Mouse (Mus musculus): ENCODE results near the gene Nufip1.
"Not testable (repeated sequence)": the region's sequence is repeated elsewhere in the genome, so short reads cannot be mapped to it uniquely, and the experiment has no call there.

Gene Nufip1

DNA sequence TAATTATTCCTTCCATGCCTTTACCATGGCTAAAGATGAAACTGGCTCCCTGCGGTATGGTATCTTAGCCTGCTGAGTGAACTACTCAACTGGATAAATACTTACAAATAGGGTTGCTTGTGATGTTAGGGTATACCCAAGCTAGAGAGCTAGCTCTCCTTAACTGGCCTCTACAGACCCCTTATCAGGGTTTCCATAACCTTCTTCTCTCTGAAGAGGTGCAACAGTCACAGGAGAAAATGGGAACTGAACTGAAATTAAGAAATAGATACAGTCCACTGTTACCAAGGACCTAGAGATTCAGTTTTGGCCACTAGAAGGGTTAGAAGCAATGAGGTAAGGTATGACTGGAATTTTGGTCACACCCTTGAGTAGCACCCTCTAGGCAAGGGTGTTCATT is 34.6 kb downstream of the Nufip1 start:
- no peak for DNase-seq (ENCODE audit: low spot score in 2 of 2)

DNA sequence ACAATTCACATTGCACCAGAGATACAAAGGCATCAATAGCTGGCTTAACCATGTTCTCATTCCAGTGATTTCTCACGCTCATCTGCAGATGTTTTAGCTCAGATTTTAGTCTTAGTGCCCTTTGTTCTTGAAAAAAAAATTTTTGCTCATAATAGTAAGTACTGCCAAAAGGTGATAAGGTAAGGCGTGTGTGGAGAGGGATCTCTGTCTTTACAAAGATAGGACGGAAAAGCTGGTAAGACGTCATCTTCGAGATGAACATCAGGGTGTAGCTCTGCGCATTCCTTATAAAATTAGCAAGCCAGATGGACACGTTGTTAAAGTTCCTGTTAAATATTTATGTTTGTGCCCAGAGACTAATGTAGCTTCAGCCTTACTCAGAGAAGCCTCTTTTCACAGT is 35.2 kb downstream of the Nufip1 start:
- DNase-seq (ENCODE audit: low spot score in 2 of 2): no peak

DNA sequence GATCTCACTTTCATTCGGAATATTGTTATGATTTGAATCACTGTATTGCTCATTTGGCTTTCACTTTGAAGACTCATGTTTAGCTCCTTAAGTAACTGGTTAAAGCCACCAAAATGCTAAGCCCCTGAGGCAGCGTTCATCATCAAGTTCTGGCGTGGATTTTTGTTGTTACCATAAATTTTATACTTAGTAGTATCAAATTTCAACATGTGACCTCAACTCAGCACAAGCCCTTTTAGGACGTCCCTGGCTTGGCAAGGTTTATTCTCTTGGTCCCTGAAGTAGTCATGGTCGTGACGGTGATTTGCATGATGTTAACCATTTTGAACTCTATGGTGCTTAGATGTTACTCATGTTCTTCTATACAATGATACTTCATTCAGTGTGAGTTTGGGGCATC is 36.4 kb downstream of the Nufip1 start:
- no peak for DNase-seq (ENCODE audit: low spot score in 2 of 2)

DNA sequence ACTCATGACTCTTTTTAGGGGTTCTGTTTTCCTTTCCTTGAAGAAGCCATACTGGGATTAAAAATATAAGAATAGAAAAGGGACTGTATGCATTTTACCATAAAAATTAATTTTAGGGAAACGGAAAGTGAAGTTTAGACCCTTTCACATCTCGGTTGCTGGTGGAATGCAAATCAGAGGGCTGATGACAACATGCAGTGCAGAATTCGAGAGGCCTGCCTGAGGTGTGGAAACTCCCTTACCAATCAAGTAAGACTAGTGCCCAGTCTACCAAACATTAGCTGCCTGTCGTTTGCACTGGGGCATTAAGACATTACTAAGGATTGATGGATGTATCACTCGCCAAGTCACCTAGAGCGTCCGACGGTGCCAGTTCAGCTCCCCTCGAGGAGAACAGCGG is 37.6 kb downstream of the Nufip1 start:
- DNase-seq (ENCODE audit: low spot score in 2 of 2): no peak

DNA sequence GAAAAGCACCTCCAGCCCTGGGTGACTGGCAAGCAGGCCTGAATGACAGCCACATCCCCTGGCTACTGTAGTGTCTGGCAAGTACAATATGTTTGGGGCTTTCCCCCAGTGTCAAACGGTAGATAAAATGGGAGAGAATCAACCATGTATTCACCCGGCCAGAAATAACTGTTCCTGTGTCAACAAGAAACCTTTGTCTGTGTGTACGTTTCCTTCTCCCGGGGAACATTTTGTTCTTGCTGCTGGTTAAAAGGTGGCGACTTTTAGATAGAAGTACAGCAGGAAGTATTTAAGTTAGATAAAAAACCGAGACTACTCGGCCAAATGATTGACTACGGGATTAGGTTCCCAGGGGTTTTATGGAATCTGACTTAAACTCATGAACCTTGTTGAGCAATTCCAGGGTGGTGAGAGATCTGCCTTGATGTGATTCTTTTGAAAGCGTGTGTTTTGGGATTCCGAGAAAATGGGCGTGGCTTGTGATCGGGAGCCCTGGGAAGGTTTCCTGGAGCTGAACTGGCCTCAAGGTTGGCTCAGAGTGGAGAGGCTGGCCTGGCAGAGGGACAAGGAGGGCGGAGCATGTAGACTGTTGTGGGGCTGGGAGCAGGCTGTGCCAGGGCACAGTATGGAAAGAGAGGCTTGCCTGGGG is 39.0 kb downstream of the Nufip1 start:
- peak in 1 of 2 experiments; percentile 12 for DNase-seq (ENCODE audit: low spot score in 2 of 2)

DNA sequence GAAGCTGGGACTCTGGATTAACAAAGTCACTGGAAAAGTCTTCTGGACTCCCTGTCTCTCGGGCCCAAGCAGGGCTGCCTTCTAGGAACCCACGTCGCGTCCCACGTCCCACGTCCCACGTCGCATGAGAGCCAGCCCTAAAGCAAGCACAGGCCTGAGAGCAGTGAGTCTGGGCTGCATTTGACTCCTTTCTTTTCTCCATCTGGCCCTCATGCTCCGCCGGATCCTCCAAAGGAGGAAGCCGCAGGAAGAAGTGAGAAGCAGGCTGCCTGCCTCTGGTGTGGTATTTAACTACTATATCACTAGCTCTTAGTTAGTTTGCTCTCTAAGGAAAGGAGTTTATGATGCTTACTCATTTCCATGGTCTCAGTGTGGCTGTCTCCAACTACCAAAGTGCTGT is 39.8 kb downstream of the Nufip1 start:
- DNase-seq (ENCODE audit: low spot score in 2 of 2): no peak

DNA sequence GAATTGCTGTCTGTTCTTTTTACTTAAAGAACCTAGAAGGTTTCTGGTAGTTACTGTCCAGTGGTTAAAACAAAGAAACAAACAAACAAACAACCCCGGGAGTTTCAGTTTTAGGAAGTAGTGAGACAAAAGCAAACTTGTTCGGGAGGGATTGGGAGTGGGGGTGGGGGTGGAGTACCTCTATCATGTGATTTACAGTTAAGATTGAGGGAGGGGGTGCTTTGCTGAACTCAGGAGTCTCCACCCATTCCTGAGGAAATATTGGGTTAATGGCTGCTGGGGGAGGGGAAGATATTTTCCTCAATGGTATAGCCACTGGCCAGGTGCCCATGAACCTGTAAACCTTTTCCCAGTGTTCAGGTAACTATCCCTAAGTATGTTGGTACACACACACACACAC is 40.3 kb downstream of the Nufip1 start:
- DNase-seq (ENCODE audit: low spot score in 2 of 2): no peak

DNA sequence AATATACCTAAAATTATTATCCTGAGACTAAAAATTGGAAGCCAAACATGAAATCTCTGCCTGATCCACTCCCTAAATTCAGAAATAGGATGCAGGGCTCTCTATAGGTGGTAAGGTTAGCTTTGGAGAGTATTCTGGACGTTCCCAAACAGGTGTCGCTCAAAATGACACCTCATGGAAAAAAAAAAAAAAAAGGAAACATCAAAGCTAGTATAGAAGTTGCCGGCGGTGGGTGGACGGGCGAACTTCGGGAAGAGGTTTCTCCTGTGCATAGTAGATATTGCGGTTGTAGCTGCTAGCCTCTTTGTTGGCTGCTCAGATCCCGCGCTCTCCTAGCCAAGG is 41.1 kb downstream of the Nufip1 start:
- DNase-seq (ENCODE audit: low spot score in 2 of 2): no peak

DNA sequence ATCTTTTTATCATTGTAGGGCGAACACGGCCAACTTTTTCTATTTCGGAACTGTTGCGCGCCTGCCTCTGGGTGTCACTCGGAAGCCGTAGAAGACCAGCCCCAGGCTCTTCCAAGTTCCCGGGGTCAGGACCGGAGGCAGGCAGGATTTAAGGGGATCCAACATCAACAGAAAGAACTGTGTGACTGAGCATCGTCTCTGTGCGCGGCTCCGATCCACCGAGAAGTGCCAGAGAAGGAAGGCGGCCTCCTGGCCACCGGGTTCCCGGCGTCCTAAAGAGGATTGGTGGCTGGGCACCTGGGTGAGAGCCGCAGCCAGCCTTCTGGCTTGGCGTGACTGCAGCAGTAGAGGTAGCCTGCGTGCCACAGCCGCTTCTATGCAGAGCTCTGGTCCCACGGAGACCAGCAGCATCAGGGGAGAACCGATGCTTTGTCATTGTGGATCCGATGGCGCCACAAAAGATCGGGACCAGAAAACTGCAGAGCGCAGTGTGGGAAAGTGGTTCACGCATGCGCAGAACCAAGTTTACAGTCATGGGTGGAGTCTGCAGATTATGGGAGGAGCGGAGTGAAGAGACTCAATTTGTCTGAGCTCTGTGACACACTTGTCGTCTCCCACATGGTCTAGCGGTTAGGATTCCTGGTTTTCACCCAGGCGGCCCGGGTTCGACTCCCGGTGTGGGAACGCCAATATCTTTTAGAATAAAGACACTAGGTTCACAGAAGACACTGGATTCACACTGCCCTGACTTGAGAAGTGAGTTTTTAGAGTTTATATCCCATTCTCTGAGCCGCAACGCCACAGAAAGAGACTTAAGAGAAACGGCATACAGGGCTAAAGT is 41.7 kb downstream of the Nufip1 start:
- peak; percentile 99 for DNase-seq (ENCODE audit: low spot score in 2 of 2)

DNA sequence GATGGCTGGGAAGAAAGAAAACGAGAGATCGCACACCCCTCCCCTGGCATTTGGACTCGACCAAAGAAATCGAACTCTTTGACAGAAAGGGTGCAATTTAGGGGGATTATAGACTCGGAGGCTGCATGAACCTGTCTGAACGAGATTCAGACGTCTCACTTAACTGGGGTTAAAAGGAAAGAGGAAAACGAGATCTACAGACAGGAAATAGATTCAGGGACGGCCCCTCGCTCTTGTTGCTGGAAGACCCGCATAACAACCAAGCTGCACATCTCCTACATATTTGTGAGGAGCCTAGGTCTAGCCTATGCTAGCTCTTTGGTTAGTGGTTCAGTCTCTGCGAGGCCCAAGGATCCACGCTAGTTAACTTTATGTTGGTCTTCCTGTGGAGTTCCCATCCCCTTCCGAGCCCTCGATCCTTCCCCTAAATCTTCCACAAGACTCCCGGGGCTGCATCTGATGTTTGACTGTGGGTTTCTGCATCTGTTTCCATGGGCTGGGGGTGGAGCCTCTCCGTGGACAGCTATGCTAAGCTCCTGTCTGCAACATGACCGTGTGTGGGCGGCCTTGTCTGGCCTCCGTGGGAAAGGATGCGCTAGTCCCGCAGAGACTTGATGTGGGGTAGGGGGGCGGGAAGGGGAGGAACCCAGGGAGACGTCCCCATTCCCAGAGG is 42.4 kb downstream of the Nufip1 start:
- DNase-seq (ENCODE audit: low spot score in 2 of 2): peak in 1 of 2 experiments; percentile 11

DNA sequence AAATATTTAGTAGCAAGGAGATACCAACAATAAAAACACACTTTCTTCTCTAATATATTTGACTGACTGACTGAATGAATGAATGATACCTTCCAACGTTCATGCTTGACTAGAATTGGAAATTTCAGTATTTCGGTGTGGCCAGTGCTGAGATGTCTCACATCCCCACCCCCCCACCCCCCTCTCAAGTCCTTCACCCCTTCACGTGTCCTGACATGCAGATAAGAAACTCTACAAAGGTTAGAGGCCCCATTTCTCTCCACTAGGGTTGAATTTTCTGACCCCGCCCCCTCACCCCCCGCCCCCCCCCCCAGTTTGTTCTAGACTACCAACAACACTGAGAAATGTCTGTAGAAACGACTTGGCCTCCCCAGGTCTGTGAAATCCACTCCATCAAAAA is 43.1 kb downstream of the Nufip1 start:
- no peak for DNase-seq (ENCODE audit: low spot score in 2 of 2)

DNA sequence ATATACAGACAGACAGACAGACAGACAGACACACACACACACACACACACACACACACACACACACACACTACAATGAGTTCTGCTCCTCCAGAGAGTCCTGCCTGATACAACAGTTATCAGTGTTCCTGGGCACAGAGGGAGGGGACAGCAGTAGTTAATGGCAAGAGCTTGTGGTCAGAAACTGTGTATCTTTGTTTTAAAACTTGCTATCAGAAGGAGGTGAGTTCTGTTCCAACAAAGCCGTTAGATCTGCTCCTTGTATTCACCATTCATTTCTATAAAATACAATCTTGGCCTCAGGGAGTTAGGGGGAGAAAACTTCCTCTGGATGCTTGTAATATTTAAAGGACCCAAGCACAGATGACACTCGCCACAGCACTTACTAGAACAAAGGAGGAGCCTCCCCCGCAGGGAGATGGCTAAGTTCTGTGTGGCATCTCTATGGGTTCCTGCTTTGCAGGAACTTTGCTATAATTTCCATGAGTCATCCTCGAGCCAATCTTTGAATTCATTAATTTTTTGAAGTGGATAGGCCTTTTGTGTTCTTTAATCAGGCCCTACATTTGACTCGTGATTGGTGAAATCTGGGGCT is 47.6 kb downstream of the Nufip1 start:
- no peak for DNase-seq (ENCODE audit: low spot score in 2 of 2)

DNA sequence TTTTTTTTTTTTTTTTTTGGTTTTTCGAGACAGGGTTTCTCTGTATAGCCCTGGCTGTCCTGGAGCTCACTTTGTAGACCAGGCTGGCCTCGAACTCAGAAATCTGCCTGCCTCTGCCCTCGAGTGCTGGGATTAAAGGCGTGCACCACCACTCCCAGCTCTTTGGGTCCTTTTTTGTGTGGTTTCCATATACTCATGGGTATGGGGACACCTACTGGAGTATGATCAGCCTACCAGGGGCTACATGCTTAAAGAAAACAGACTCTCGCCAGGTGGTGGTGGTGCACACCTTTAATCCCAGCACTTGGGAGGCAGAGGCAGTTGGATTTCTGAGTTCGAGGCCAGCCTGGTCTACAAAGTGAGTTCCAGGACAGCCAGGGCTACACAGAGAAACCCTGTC is 49.9 kb downstream of the Nufip1 start:
- DNase-seq (ENCODE audit: low spot score in 2 of 2): not testable (repeated sequence)

DNA sequence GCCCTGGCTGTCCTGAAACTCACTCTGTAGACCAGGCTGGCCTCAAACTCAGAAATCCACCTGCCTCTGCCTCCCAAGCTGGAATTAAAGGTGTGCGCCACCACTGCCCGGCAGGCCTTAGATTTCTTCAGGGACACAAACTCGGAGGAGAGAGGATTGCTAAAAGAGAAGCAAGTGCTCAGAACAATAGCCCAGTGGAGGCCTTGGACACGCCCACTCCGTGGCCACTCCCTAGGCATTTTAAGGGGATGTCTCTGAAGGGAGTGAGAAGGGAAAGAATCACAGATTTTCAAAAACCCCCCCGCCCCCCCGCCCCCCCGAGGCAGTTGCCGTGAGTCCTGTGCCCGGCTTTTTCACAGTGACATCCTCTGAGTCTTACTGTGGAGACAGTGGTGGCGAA is 53.5 kb downstream of the Nufip1 start:
- no peak for DNase-seq (ENCODE audit: low spot score in 2 of 2)

DNA sequence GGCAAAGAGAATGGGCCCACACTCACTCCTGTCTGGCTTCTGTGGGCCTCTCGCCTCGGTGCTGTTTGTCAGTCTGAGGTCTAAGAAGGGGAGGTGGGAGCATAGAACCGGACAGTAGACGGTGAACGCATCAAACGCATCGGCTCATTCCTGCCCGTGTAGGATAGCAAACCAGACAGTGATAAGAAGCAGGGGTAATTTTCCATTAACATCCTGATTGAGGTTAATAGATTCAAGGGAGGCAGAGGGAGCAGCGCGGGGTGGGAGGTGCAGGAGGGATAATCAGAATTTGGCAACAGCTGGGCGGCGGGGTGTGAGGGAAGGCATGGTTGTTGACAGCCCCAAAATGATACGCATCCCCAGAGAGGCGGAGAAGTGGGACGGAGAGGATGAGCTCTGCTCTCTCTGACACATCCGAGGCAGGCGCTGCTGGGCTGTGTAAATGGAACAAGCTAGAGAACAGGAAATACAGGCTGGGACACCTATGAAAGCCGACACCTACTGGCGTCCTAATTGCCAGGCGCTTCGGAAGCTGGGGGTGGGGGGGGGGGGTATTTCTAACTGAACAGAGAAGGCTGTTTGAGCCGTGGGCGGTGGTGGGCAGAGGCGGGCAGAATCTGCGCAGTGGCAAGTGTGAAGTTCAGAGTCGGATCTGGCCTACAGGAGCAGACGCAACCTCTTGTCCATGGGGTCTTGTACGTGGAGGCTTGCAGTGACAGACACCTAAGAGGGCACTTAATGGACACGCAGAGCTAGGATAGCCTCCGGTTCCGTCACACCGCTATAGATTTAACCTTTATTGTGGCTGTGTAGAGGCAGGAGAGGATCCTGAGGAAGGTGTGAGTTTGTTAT is 54.4 kb downstream of the Nufip1 start:
- peak; percentile 7 to 16 for DNase-seq (ENCODE audit: low spot score in 2 of 2)

DNA sequence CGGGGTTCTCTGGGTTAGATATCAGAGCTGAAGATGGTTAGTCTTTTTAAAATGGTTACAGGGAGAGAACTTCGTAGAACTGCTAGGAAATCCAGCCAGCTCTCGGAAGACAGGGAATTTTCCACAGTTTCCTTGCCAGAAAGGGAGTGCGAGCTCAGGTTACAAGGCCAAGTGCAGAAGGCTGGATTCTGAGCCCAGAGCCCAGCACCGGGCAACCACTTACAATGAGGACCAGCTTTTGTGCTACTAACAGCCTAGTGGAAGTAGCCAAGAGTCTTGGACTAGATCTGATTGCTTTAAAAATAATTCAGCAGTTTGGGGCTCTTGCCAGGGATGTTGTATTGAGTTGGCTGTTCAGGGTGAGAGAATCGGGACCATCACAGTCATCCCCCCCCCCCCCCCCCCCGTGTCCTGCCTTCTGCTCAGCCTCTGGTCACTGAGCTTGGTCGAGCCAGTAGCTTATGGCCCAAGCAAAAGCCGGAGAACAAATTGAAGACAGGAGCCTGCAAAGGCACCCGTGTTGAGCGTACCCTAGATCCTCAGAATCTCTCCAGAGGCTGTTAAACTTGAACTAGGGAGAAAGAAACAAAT is 59.3 kb downstream of the Nufip1 start:
- no peak for DNase-seq (ENCODE audit: low spot score in 2 of 2)

DNA sequence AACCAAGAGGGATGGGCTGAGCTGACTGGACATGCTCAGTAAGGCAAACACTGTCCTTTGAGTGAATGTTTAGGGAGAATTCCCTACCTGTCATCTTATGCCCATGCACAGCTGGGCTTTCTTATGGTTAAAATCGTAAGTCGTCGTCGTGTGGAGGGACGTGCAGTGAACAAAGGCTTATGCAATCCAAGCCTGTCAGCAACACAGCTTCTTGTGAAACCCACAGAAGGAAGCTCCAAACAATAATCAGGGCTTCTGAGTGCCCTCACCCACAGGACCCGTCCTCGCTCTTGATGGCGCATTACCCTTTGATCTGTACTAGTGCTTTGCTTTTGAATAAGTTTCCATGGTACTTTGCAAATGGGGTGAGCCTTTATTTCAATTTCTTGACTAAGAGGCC is 60.6 kb downstream of the Nufip1 start:
- no peak for DNase-seq (ENCODE audit: low spot score in 2 of 2)

DNA sequence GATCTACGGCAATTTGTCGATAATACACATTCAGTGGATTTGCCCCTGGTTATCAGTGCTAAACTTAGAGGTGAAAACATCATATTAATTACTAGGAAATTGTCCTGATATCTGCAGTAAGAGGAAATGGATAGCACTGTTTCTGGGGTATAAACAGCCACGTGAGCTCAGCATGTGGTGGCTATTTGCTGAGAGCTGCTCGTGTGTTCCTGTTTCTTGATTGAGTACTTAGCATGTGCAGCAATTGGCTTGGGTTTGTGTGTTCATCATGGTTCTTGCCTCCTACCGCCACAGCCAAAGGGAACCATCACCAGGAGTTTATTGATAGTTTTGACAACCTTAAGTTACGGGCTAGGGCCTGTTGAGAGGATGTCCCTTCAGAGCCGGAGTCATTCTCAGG is 63.6 kb downstream of the Nufip1 start:
- DNase-seq (ENCODE audit: low spot score in 2 of 2): no peak

DNA sequence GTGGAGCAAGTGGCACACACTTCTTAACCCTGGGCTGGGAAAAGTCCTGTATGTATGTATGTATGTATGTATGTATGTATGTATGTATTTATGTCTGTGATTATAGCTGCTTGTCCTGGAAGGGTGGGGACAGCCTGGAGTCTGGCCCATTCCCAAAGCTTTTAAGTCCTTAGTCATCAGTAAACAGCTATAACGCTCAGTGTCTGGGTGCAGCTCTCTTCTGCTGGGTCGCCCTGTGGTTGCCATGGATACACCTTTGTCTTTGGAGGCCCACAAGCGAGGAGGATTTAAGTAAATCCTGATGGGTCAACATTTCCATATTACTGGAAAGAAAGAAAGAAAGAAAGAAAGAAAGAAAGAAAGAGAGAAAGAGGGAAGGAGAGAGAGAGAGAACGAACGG is 65.1 kb downstream of the Nufip1 start:
- DNase-seq (ENCODE audit: low spot score in 2 of 2): no peak

DNA sequence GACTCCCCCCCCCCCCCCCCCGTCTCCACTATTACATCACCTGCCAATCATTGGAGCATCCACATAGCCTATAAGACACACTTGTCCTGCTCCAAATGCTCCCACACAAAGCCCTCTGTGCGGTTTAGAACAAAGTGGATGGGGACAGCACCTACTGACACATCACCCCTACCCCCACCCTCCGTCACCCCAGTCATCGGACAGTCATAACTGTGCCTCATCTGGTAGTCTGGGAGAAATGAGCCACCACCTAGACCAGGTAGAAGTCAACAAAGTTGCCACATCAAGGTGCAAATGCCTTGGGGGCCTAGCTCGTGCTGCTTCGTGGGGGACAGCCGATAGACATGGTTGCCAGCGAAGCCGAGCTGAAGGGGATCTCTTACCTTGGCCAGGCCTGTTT is 66.5 kb downstream of the Nufip1 start:
- DNase-seq (ENCODE audit: low spot score in 2 of 2): no peak

DNA sequence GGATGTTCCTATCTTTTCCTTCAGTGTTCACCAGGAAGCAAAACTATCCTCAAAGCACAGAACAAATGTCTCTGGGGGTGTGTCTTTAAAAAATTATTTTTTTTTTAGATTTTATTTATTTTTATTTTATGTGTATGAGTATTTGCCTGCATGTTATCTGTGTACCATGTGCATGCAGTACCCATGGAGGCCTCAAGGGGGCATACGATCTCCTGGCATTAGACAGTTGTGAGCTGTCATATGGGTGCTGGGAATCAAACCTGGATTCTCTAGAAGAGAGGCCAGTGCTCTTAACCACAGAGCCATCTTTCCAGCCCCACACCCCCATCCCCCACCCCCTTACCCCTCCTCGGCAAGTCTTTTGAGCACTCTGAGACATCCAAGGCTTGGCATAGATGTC is 67.8 kb downstream of the Nufip1 start:
- DNase-seq (ENCODE audit: low spot score in 2 of 2): no peak
